Mouse (Mus musculus) spleen, embryonic (tissue): ENCODE data around the gene Gm11562.

Source experiments
- CTCF ChIA-PET: fragments of 350-600 bp; sonication (Branson Sonifier 250); formaldehyde crosslinking; loops from one replicate; lab custom pipeline; 2022; lab: Charles Lee

The Gm11562 gene

GRCm38 (mm10) chr11:99585096-99585495 lies 35.1 kb downstream of the Gm11562 start:
- CTCF ChIA-PET = no interaction called here

- CTCF ChIA-PET = no interaction called here
These were observed 37.0 kb downstream of the Gm11562 start, which contains the start of gene Krtap1-4 for GRCm38 (mm10) chr11:99583245-99583704. Krtap1-4 (minus strand) TSS chr11:99583654.

- CTCF ChIA-PET = no interaction called here
These were observed 38.7 kb downstream of the Gm11562 start for GRCm38 (mm10) chr11:99581564-99581963.

GRCm38 (mm10) chr11:99581051-99581450 lies 39.2 kb downstream of the Gm11562 start:
- CTCF ChIA-PET = no interaction called here

- CTCF ChIA-PET = no interaction called here
These were observed 39.6 kb downstream of the Gm11562 start, which contains the start of gene Krtap1-5 for GRCm38 (mm10) chr11:99580636-99581035. Krtap1-5 (minus strand) TSS chr11:99581016.

- CTCF ChIA-PET = no interaction called here
These were observed 46.1 kb downstream of the Gm11562 start for GRCm38 (mm10) chr11:99574106-99574505.

- CTCF ChIA-PET = no interaction called here
These were observed 47.1 kb downstream of the Gm11562 start for GRCm38 (mm10) chr11:99573164-99573563.
